Mouse (Mus musculus) layer of hippocampus, adult 2 months (tissue): ENCODE results near the gene Znhit6. TPM values are rescaled to one million over a fixed set of nuclear protein-coding genes. Genes with fewer than 3 reads are reported as not detected.
A peak's percentile ranks its signal among the peaks of the same experiment; 100 is the strongest.

Experiments
- DNase-seq, 2 experiments: peaks; one replicate each; pipeline ENCODE4 v3.0.0; 2022; ENCODE audit warnings: low spot score in 2 of 2
- H3K27ac ChIP-seq: fragments of 200-600 bp; 2 replicates; pipeline ENCODE4 v1.8.1; 2022
- H3K4me3 ChIP-seq: fragments of 200-600 bp; 2 replicates; pipeline ENCODE4 v1.8.1; 2022; ENCODE audit warnings: mild to moderate bottlenecking
- CTCF ChIP-seq: fragments of 200-600 bp; conservative IDR thresholded peaks from 2 replicates; pipeline ENCODE4 v1.8.1; 2022; ENCODE audit warnings: antibody characterized with exemption, mild to moderate bottlenecking, moderate library complexity
- long read RNA-seq, 2 experiments: library from polyadenylated mRNA; stranded (forward); transcript quantifications; one replicate each; pipeline ENCODE4 v2.0.0; 2021; ENCODE audit warnings: borderline mapping rate in 2 of 2
- total RNA-seq, 2 experiments: library from RNA; stranded (reverse); gene quantifications; 2 replicates each; pipeline ENCODE4 v1.2.3; 2021

Znhit6 gene
- 10 to 100 TPM; 17.1 to 20.0 TPM for total RNA-seq
- long read RNA-seq, experiment 1, transcript Znhit6-201 (10 exons, 2,339 nt), result major isoform, 9 of 15 reads
- long read RNA-seq, experiment 1, partial matches to known transcripts, result 3 of 15 reads
- long read RNA-seq, experiment 1, other reads (novel, unspliced or antisense), result 1 of 15 reads
- long read RNA-seq, experiment 2, transcript Znhit6-201 (10 exons, 2,339 nt), result major isoform, 5 of 12 reads
- long read RNA-seq, experiment 2, partial matches to known transcripts, result 6 of 12 reads
- long read RNA-seq, experiment 2, other reads (novel, unspliced or antisense), result 1 of 12 reads

- Histone ChIP-seq H3K4me3 (peak within 1 kb of the TSS; percentile 76), H3K27ac (peak within 1 kb of the TSS; percentile 69)
- TF ChIP-seq CTCF, result peak; percentile 16; the same call in 1 of the 2 replicates
- peak; percentile 93 for DNase-seq
Observed at GRCm38 (mm10) chr3:145575743-145576481, at the start of gene Znhit6. Znhit6 (plus strand) TSS chr3:145576205.

- DNase-seq, result no peak
- no peak for TF ChIP-seq CTCF
- H3K4me3 ChIP-seq, result no peak overlapping the region
- H3K27ac ChIP-seq, result no peak overlapping the region
Observed at GRCm38 (mm10) chr3:145537870-145538269, 38.1 kb upstream of the Znhit6 start.

- DNase-seq, result no peak
- no peak overlapping the region for H3K27ac ChIP-seq
- no peak for TF ChIP-seq CTCF
- H3K4me3 ChIP-seq, result no peak overlapping the region
Observed at GRCm38 (mm10) chr3:145548441-145549415, 27.3 kb upstream of the Znhit6 start.

- DNase-seq, result no peak
- TF ChIP-seq CTCF, result no peak
- Histone ChIP-seq H3K4me3 (no peak overlapping the region), H3K27ac (no peak overlapping the region)
Observed at GRCm38 (mm10) chr3:145550216-145550615, 25.8 kb upstream of the Znhit6 start.

- Histone ChIP-seq H3K4me3 (no peak overlapping the region), H3K27ac (no peak overlapping the region)
- TF ChIP-seq CTCF, result no peak
- no peak for DNase-seq
Observed at GRCm38 (mm10) chr3:145554388-145554787, 21.6 kb upstream of the Znhit6 start.

- no peak for DNase-seq
- Histone ChIP-seq H3K4me3 (no peak overlapping the region), H3K27ac (no peak overlapping the region)
- TF ChIP-seq CTCF, result no peak
Observed at GRCm38 (mm10) chr3:145556206-145556605, 19.8 kb upstream of the Znhit6 start.

GRCm38 (mm10) chr3:145559675-145560074, 16.3 kb upstream of the Znhit6 start:
- TF ChIP-seq CTCF, result no peak
- Histone ChIP-seq H3K4me3 (no peak overlapping the region), H3K27ac (no peak overlapping the region)
- no peak for DNase-seq

- H3K4me3 ChIP-seq, result no peak overlapping the region
Observed at GRCm38 (mm10) chr3:145560117-145560516, 15.9 kb upstream of the Znhit6 start.

GRCm38 (mm10) chr3:145574468-145574867, 1.5 kb upstream of the Znhit6 start:
- no peak for DNase-seq
- no peak overlapping the region for H3K27ac ChIP-seq
- H3K4me3 ChIP-seq, result no peak overlapping the region
- no peak for TF ChIP-seq CTCF

More at GRCm38 (mm10) chr3:145560117-145560516, 15.9 kb upstream of the Znhit6 start:
- DNase-seq, result no peak
- H3K27ac ChIP-seq, result no peak overlapping the region
- TF ChIP-seq CTCF, result no peak

GRCm38 (mm10) chr3:145575340-145575739, 665 bp upstream of the Znhit6 start:
- H3K4me3 ChIP-seq, result no peak overlapping the region; the same call in 1 of the 2 replicates
- no peak for DNase-seq
- no peak overlapping the region for H3K27ac ChIP-seq
- TF ChIP-seq CTCF, result no peak

GRCm38 (mm10) chr3:145576482-145576822, 447 bp downstream of the Znhit6 start:
- Histone ChIP-seq H3K4me3 (peak overlapping the region; percentile 76), H3K27ac (peak overlapping the region; percentile 69)
- no peak for TF ChIP-seq CTCF
- DNase-seq, result peak in 1 of 2 experiments; percentile 12

GRCm38 (mm10) chr3:145576876-145577275, 871 bp downstream of the Znhit6 start:
- H3K27ac ChIP-seq, result peak overlapping the region; percentile 69; the same call in 1 of the 2 replicates
- TF ChIP-seq CTCF, result no peak
- DNase-seq, result no peak
- H3K4me3 ChIP-seq, result peak overlapping the region; percentile 76
